Mouse (Mus musculus) olfactory bulb, adult 2 months (tissue): ENCODE measurements at regions not wholly inside any gene's neighbourhood (a gene's known extent, or its start where the extent isn't known, plus 50 kb on each side); places are given as distances from the start of the nearest gene placed in this dataset.

ENCODE experiments used
- CTCF ChIP-seq: fragments of 200-500 bp; IDR thresholded peaks from 2 replicates; pipeline ENCODE4 v1.5.1; 2012; ENCODE audit warnings: low read depth, mild to moderate bottlenecking, low read length, moderate library complexity; ENCODE audit not compliant: insufficient read depth
- POLR2A ChIP-seq: fragments of 200-500 bp; IDR thresholded peaks from 2 replicates; pipeline ENCODE4 v1.6.1; 2012; ENCODE audit warnings: mild to moderate bottlenecking, low read depth, low read length, moderate library complexity; ENCODE audit not compliant: insufficient read depth

GRCm38 (mm10) chr15:62076552-62077234 lies 1153.9 kb upstream of the A1bg start:
- TF ChIP-seq CTCF (no peak), POLR2A (no peak)
